Mouse (Mus musculus): Measurements from ENCODE around the gene Polr1a. TPM values are rescaled to one million over a fixed set of nuclear protein-coding genes. Genes with fewer than 3 reads are reported as not detected.

The Polr1a gene
- polyA plus RNA-seq (2017; shearing (Covaris generic)) = 10 to 100 TPM; 22.7 to 37.1 TPM

- ATAC-seq = peak; percentile 92
Observed at GRCm38 (mm10) chr6:71908481-71909381, at the start of gene Polr1a, which contains the start of gene Ptcd3. TSS of gene Polr1a (plus strand) at chr6:71909053. TSS of gene Ptcd3 (minus strand) at chr6:71908750.

DNA sequence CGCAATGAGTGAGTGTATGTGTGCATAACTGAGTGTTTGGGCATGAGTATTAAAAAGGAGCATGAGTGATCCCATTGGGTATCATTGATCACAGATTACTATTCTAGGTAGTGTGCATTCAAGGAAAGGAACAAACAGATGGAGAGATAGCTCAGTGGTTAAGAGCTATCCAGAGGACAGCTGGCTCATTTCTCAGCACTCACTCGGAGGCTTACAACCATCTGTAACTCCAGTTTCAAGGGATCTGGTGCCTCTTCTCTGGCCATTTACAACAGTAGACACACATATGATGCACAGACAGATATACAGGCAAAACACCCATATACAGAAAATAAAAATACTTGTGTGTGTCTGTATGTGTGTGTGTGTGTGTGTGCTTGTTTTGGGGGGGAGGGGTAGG, 41.1 kb upstream of the Polr1a start:
- ATAC-seq = no peak

DNA sequence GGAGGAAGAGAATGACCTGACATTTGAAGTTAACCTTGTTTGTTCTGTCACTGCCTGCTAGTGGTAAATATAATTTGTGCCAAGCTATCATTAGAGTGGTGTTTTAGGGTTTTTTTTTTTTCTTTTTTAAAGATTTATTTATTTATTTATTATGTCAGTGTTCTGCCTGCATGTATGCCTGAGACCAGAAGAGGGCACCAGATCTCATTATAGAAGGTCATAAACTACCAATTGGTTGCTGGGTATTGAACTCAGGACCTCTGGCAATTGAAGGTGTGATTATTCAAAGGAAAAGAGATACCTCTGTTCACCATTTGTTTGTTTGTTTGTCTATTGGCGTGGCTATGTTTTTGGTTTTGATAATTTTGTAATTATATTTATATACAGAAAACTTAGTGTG, 40.0 kb upstream of the Polr1a start:
- peak; percentile 63 for ATAC-seq

DNA sequence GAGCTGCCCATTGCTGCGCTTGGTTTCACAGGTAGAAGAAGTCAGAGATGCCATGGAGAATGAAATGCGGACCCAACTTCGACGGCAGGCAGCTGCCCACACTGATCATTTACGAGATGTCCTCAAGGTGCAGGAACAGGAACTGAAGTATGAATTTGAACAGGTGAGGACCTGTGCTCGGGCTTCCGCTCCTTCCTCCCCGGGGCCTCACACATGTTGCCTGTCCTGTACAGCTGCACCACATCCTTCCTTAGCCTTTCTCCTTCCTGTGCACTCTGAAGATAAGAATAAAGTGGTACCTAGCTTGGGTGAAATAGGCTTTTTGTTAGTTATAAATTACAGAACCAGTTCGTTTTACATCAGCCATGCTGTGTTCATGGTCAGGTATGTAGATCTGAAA, 37.5 kb upstream of the Polr1a start:
- peak; percentile 70 for ATAC-seq

GRCm38 (mm10) chr6:71877965-71878760, 30.7 kb upstream of the Polr1a start:
- ATAC-seq = peak; percentile 33

GRCm38 (mm10) chr6:71893263-71893662, 15.6 kb upstream of the Polr1a start:
- ATAC-seq = peak; percentile 66

GRCm38 (mm10) chr6:71907702-71908235, 1.1 kb upstream of the Polr1a start:
- no peak for ATAC-seq

DNA sequence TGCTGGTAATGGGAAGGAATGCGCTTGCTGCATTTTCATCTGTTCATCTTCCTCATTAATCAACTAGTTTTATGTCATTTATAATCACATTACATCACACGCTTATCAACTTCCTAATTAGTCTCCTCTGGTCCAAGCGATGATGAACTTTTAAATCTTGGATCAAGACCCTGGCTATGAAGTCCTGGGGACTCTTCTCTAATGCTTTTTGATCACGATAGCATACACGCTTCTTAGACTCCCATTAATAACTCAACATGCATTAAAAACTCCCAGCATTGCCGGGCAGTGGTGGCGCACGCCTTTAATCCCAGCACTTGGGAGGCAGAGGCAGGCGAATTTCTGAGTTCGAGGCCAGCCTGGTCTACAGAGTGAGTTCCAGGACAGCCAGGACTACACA, 531 bp downstream of the Polr1a start:
- ATAC-seq = no peak

- peak; percentile 37 for ATAC-seq
Observed at GRCm38 (mm10) chr6:71909840-71910239, 987 bp downstream of the Polr1a start.

- no peak for ATAC-seq
Observed at GRCm38 (mm10) chr6:71911686-71912450, 3.0 kb downstream of the Polr1a start.

DNA sequence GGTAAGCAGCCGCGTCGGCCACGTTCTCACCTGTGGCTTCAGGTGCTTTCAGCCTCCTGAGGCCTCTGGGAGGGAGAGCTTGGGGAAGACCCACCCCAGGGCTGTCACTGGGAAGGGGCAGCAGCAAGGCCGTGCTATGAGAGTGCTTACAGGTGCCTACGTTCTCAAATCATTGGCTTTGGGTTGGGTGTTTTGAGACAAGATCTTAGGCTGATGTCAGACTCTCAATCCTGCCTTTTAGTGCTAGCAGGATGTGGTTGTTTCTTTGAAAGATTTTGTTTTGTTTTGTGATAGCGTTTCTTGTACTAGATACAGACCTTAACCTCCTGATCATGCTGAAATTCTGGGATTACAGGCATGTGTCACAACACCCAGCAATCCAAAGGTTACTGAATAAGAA, 11.9 kb downstream of the Polr1a start:
- ATAC-seq = peak; percentile 32

GRCm38 (mm10) chr6:71925233-71925632, 16.4 kb downstream of the Polr1a start:
- peak; percentile 46 for ATAC-seq

DNA sequence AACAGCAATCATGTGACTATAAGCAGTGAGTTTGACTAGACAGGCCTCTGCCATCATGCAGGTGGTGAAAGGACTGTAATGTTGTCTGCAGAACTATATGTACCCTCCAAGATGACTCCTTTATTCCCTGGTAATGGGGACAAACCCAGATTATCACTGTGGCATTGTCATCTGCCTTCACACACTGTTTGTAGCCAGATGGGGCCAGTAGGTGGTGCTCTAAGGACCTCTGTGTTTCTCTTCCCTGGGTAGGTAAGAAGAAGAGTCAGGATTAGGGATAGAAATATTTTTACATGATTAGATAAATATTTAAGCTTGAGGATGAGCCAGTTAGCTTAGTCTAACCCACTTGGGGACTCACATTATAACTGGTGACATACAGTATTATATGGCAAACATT, 19.1 kb downstream of the Polr1a start:
- peak; percentile 76 for ATAC-seq

- no peak for ATAC-seq
Observed at GRCm38 (mm10) chr6:71930053-71930452, 21.2 kb downstream of the Polr1a start.

DNA sequence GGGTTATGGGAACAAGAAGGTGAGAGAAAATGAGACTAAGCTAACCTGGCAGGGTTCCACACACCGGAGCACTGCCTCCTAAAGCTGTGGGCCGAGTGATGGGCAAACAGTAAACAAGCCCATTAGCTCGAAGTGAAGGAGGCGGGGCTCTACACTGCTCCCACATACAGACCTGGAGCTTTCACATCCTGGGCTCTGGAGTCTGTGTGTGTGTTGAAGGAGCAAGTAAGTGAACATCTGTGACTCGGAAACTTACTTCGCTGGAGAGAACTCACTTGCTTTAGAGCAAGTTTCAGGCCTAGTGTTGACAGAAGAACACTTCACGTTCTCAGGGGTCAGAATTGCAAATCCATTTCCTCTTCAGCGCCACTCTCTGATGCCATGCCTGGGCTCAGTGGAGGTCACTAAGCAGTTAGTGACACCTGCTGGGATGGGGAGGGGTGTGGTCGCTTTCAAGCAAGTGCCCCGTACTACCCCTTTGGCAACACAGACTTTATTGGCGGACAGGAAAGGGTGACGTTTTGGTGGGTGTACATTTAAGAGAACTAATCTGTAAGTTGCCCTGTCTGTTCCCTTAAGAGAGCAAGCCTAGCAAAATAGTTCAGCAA, 22.1 kb downstream of the Polr1a start:
- no peak for ATAC-seq

DNA sequence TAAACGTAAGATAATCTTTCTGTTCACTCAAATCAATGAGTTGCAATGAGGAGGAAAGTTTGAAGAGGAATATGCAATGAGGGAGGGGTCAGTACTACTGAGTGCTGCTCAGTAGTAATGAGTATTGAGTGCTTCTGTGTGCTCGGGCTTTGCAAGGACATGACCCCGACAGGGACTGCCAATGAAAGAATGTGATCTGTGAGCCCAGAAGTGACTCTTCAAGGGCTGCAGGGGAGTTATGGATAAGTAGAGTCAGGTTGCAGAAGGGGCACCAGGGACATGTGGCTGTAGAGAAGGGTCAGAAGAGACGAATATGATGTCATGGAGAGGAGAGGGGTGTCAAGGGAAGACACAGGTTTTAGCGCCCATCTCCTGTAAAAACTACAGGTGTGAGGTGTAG, 23.5 kb downstream of the Polr1a start:
- no peak for ATAC-seq

DNA sequence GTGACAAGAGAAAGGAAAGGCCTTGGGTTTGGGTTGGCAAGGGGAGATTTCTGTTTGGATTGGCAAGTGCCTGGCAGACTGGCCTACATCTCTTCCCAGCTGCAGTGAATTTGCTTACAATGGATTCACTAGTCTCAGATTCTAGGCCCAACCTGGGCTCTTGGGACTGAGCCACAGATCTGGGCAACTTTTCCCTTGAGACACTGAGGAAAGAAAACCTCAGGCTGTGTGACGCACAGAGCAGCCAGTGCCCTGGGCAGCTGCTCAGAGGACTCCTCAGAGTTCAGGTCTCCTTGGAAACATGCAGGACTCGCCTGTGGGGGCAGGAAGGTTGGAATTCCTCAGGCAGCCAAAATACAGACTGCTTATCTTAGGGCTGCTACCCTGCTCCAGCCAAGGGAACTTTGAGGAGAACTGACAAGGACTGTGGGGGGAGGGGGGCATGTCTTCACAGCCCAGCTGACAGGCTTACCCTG, 25.3 kb downstream of the Polr1a start:
- ATAC-seq = no peak

DNA sequence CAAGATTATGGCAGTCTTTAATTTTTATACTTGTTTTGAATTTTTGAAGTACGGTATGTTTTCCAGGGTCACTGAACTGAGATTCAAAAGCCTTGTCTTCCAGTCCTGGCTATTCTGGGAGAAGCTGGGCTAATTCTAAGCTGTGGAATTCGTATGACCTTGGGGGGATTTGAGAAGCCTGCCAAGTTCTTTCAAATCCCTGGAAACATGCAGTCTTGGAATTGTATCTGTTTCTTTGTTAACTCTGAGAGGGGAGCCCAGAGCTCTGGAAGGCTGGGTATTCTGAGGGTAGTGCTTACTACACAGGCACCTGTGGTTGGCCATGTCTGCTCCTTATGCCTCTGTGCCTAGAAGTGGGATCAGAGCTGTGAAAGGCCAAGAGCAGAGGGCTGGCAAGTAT, 26.9 kb downstream of the Polr1a start:
- no peak for ATAC-seq

- ATAC-seq = no peak
Observed at GRCm38 (mm10) chr6:71940912-71941311, 32.1 kb downstream of the Polr1a start.

DNA sequence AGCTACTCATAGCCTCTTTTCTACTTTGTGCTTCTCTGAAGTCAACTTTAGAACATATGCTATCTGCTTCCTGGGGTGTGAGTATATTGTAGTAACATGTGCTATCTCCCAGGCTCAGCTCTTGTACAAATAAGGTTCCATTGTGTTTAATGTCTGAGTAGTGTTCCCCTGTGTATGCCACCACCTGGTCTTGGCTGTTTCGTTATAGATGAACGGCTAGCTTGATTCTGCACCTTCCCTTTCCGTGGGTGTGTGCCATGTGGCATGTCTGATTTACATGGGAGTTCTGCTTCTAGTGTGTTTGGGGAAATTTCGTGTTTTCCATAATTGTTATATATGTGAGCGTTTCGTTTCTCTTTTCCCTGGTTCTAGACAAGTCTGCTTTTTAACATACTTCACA, 36.2 kb downstream of the Polr1a start:
- no peak for ATAC-seq

GRCm38 (mm10) chr6:71946121-71946520, 37.3 kb downstream of the Polr1a start:
- no peak for ATAC-seq

GRCm38 (mm10) chr6:71949721-71950120, 40.9 kb downstream of the Polr1a start:
- ATAC-seq = no peak

All from CD4-positive, CD25-positive, alpha-beta regulatory T cell, adult 4 months (primary cell).